Mouse (Mus musculus) layer of hippocampus, adult 9-11 months (tissue): ENCODE results near the gene Olfr765.
"Not testable (repeated sequence)": the region's sequence is repeated elsewhere in the genome, so short reads cannot be mapped to it uniquely, and the experiment has no call there.

ENCODE experiments used
- DNase-seq: peaks from one replicate; pipeline ENCODE4 v3.0.0; 2022

Olfr765 gene

GRCm38 (mm10) chr10:129049898-129050297, at the start of gene Olfr765:
TSS of gene Olfr765 (minus strand) at chr10:129049998.
- not testable (repeated sequence) for DNase-seq

DNA sequence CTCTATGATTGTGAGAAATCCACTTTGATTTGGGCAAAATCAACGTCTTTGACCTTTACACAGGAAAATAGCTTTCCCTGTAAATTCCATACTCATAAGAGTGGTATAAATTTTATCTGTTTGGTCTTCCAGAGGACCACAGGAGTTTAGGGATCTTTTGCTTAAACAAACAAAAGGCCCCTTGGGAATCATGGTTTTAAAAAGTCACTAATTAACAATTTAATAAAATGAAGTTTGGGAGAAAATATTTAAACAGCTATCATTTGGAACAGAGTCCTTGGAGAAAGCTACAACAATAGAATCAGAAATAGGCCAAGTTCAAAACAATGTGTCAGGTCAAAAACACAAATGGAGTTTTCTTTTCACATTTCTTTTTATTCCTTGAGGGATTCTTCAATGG, 49.5 kb upstream of the Olfr765 start, which contains the start of gene Olfr768:
Olfr768 (minus strand) TSS at position 101 of the 400 bp plus-strand sequence.
- no peak for DNase-seq

- not testable (repeated sequence) for DNase-seq
Measured at GRCm38 (mm10) chr10:129082810-129083209, 33.0 kb upstream of the Olfr765 start, which contains the start of gene Olfr767. TSS of gene Olfr767 (minus strand) at chr10:129082910.

DNA sequence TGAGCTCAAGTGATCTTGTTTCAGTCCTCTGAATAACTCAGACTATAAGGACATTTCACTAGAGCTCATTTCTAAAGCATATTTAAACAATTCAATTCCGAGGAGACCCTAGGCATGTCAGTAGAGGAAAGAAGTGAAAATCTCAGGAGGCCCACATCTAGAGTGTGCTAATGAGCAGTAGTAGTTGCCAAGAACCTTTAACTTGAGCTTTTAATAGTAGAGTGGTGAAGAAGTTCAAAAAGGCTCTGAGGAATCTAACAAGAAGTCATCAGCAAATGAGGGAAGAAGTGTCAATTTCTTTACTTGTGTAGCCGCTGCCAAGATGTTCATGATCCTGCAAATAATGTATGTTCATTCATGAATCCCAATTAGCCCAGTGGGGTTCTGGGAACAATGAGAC, 19.1 kb upstream of the Olfr765 start, which contains the start of gene Olfr766-ps1:
Olfr766-ps1 (minus strand) TSS at position 101 of the 400 bp plus-strand sequence.
- no peak for DNase-seq

- no peak for DNase-seq
Measured at GRCm38 (mm10) chr10:129039796-129040195, 10.0 kb downstream of the Olfr765 start, which contains the start of gene Olfr764-ps1. TSS of gene Olfr764-ps1 (minus strand) at chr10:129039896.

GRCm38 (mm10) chr10:129028343-129028742, 21.5 kb downstream of the Olfr765 start:
- no peak for DNase-seq

DNA sequence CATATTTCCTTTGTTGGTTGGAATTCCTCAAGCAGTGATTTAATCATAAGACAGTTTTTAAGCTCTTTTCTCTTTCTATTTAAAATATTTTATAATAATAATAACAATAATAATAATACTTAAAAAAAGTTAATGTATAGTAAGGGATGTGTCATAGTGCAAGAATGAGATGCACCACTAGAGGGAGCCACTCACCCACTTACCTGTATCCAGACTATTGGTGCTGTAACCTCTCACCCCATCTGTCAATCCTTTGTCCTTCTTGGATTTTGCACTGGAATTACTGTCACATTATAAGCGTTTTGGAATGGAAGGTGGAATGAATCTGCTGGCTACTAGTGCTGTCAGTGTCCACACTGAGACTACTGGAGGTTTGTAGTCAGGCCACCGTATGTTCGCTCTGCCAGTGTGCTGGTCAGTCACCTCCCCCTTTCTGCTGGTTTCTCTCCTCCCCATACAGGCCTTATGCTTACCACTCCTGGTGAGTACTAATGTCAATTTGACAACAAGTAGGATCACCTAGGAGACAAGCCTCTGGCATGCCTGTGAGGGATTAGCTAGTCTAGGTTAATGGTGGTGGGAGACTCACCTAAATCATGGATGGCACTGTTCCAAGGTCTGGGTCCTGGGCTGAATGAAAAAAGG, 23.7 kb downstream of the Olfr765 start:
- no peak for DNase-seq

- no peak for DNase-seq
Measured at GRCm38 (mm10) chr10:129023319-129023718, 26.5 kb downstream of the Olfr765 start.

GRCm38 (mm10) chr10:129014477-129014876, 35.3 kb downstream of the Olfr765 start:
- DNase-seq, result no peak

- not testable (repeated sequence) for DNase-seq
Measured at GRCm38 (mm10) chr10:129011511-129011910, 38.3 kb downstream of the Olfr765 start.

DNA sequence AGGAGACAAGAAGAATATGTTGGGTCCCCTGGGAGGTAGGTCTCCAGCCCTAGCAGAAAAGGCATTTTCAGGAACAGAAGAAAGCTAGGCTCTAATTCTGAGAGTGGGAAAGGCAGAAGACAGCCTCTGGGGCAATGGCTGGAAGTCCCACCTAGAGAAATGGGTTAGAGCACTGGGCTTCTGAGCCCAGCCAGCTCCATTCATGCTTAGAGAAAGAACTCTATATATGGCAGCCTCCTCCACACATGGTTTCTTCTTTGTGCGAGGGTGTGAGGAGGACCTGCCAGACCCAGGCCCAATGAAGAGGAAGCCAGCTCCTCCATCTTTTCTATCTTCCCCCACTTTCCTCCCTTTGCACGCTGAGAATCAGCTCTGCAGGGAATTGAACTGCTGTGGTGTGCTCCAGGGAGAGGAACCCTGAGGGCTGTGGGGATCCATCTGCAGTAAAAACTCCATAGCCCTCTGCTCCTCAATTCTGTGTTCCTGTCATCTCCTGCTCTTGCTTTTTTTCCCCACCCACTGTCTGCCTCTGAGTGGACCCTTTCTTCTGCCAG, 39.4 kb downstream of the Olfr765 start, which contains the start of gene Olfr763:
Olfr763 (plus strand) TSS at position 504 of the 554 bp plus-strand sequence.
- DNase-seq, result no peak

- DNase-seq, result no peak
Measured at GRCm38 (mm10) chr10:129004032-129004920, 45.5 kb downstream of the Olfr765 start.

- DNase-seq, result no peak
Measured at GRCm38 (mm10) chr10:128996523-128997040, 53.2 kb downstream of the Olfr765 start.

DNA sequence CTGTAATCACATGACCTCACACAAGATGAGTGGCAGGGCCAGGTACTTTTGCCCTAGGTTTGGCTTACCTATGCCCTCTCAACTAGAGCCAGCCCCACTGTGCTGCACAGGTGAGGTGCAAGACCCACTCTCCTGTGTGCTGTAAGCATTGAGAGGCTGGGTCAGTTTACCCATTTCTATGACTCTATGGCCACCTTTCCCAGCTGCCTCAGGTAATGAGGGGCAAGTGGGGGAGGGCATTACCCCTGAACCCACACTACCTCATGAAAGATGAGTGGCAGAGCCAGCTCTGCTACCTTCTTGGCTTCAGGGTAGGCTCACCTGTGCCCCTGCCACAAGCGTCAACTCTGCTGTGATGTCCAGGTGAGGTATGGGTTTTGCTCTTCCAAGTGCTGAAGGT, 54.0 kb downstream of the Olfr765 start:
- DNase-seq, result no peak
